Mouse (Mus musculus) heart, embryonic 12.5 days (tissue): Measurements from ENCODE around the gene Kcnd2. TPM values are rescaled to one million over a fixed set of nuclear protein-coding genes. Genes with fewer than 3 reads are reported as not detected.

Experiments used
- ATAC-seq: fragments of 200-750 bp; cut with Nextera tagmentation; 2 replicates; pipeline ENCODE4 v1.8.0; 2017; ENCODE audit warnings: moderate TSS enrichment, moderate library complexity; ENCODE audit not compliant: insufficient number of reproducible peaks, low FRiP score
- H3K27ac ChIP-seq: fragments of 300-500 bp; sonication (generic); 2 replicates; pipeline ENCODE4 v1.5.1; 2016; ENCODE audit warnings: mild to moderate bottlenecking, moderate library complexity; ENCODE audit not compliant: poor library complexity, severe bottlenecking
- H3K27me3 ChIP-seq: fragments of 300-500 bp; sonication (generic); replicated peaks from 2 replicates; pipeline ENCODE4 v1.6.1; 2016; ENCODE audit warnings: mild to moderate bottlenecking, moderate library complexity
- H3K36me3 ChIP-seq: fragments of 300-500 bp; sonication (generic); 2 replicates; pipeline ENCODE4 v1.6.1; 2016; ENCODE audit warnings: mild to moderate bottlenecking, moderate library complexity
- H3K4me1 ChIP-seq: fragments of 300-500 bp; sonication (generic); replicated peaks from 2 replicates; pipeline ENCODE4 v1.6.1; 2016; ENCODE audit warnings: mild to moderate bottlenecking
- H3K4me2 ChIP-seq: fragments of 300-500 bp; sonication (generic); 2 replicates; pipeline ENCODE4 v1.6.1; 2016; ENCODE audit warnings: mild to moderate bottlenecking, moderate library complexity
- H3K4me3 ChIP-seq: fragments of 300-500 bp; sonication (generic); 2 replicates; pipeline ENCODE4 v1.5.1; 2016; ENCODE audit warnings: mild to moderate bottlenecking
- H3K9ac ChIP-seq: fragments of 300-500 bp; sonication (generic); 2 replicates; pipeline ENCODE4 v1.6.1; 2016; ENCODE audit warnings: mild to moderate bottlenecking, moderate library complexity
- H3K9me3 ChIP-seq: fragments of 300-500 bp; sonication (generic); replicated peaks from 2 replicates; pipeline ENCODE4 v1.6.1; 2016; ENCODE audit warnings: mild to moderate bottlenecking, moderate library complexity
- WGBS: fragments of 180-500 bp; shearing (Covaris S2); methylation state at CpG from one replicate; pipeline ENCODE4 v1.1.7; 2016; 5-methylcytosine and 5-hydroxymethylcytosine counted together
- polyA plus RNA-seq: library from polyadenylated mRNA; unstranded; fragments of >200 nt; fragmentation: Nextera tagmentation; extraction: Ambion mirVana; gene quantifications from 2 replicates; pipeline ENCODE4 v1.2.1, GENCODE M21; 2016

The Kcnd2 gene
- polyA plus RNA-seq, 1 experiment from 2014 or later, result 2.2 TPM

DNA sequence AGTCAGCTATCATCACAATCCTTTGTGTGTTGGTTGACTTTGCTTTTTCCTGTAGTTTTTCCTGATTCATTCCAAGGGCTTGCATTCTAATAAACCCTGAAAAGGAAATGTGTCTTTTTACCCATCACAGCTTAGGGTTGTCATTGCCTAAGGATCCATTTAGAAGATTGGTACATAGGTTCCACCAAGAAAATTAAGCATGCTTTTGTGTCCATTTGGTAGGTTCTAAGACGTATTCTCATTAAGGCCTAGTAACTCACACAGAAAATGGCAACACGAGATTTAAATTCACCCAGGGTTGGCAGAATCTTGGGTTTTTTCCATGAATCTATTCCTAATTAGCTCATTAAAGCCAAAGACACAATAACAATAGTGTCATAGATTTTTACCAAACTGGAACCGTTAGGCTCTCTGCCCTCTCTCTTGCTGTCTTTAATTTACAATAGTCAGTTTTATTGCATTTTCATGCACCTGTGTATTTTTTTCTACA is 477.6 kb downstream of the Kcnd2 start:
- 81% methylated on average over 3 of the region's 3 CpGs for WGBS
- Histone ChIP-seq H3K4me2 (no peak overlapping the region), H3K36me3 (no peaks in the 10 kb centered on the region), H3K4me1 (no peaks in the 10 kb centered on the region), H3K4me3 (no peak overlapping the region), H3K9me3 (no peaks in the 10 kb centered on the region), H3K9ac (no peak overlapping the region), H3K27ac (no peak overlapping the region), H3K27me3 (no peaks in the 10 kb centered on the region)
- no peak for ATAC-seq

DNA sequence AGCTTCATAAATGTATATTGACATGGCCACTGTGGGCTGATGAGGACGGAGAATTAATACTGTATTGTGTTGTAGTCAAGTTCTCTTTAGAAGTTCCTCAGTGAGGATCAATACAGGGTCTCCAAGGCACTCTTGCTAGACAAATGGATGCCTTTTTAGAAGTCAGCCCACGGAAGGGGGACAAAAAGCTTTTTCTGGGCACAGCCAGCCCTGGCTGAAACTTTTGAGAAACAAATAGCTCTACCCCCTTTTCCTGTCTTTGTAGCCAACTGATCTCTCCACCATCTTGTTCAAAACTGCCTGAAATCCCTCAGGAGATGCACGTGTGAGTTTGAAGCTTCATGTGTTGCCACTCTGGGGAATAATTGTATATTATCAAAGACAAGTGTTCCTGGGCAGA is 482.3 kb downstream of the Kcnd2 start:
- Histone ChIP-seq H3K36me3 (no peaks in the 10 kb centered on the region), H3K9ac (no peak overlapping the region), H3K27me3 (no peaks in the 10 kb centered on the region), H3K4me1 (no peaks in the 10 kb centered on the region), H3K9me3 (no peaks in the 10 kb centered on the region), H3K4me3 (no peak overlapping the region), H3K4me2 (no peak overlapping the region), H3K27ac (no peak overlapping the region)
- ATAC-seq, result no peak
- 72% methylated on average over 3 of the region's 3 CpGs for WGBS

DNA sequence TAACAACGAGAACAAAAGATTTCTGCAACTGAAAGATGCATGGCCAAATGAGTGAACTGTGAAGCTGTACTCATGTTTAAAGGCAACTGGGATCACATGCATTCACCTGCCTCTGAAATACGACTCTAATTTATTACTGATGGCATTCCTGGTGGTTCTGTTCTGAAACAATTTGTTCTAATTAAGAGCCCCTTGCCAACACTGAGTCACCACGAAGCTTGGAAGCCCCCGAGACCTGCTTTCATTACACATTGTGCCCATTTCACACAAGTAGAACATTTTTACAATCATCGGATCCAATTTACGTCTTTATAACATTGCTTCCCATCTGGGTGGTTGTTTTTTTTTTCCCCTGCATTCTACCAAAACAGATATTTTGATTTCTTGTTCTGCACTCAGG is 485.8 kb downstream of the Kcnd2 start:
- Histone ChIP-seq H3K4me2 (no peak overlapping the region), H3K4me1 (no peaks in the 10 kb centered on the region), H3K9ac (no peak overlapping the region), H3K9me3 (no peaks in the 10 kb centered on the region), H3K27me3 (no peaks in the 10 kb centered on the region), H3K27ac (no peak overlapping the region), H3K4me3 (no peak overlapping the region), H3K36me3 (no peaks in the 10 kb centered on the region)
- 80% methylated on average over 6 of the region's 6 CpGs for WGBS
- no peak for ATAC-seq

DNA sequence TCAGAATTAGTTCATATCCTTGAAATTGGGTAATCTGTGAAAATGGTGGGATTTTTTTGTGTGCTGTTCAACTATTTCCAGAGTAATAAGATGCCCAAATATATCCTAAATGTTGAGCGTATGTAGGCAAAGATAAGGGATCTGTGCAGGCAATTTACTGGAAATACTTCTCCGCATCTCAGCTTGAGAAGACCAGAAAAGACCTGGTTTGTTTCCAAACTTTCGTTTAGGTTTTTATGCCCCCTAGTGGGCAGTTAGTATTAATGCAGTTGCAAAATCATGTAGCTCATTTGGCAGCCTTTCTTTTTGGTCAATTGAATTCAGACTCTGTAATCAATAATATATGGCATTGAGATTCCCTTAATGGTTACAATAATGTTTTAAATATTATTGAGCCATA is 493.9 kb downstream of the Kcnd2 start:
- no peak overlapping the region for H3K4me2 ChIP-seq
- WGBS, result 9% methylated on average over 3 of the region's 3 CpGs
- H3K27ac ChIP-seq, result no peak overlapping the region
- no peak overlapping the region for H3K4me3 ChIP-seq
- no peaks in the 10 kb centered on the region for H3K36me3 ChIP-seq
- no peaks in the 10 kb centered on the region for H3K27me3 ChIP-seq
- no peak for ATAC-seq
- H3K9me3 ChIP-seq, result no peaks in the 10 kb centered on the region
- peaks cover 5% of the 10 kb centered on the region for H3K4me1 ChIP-seq
- H3K9ac ChIP-seq, result no peak overlapping the region

DNA sequence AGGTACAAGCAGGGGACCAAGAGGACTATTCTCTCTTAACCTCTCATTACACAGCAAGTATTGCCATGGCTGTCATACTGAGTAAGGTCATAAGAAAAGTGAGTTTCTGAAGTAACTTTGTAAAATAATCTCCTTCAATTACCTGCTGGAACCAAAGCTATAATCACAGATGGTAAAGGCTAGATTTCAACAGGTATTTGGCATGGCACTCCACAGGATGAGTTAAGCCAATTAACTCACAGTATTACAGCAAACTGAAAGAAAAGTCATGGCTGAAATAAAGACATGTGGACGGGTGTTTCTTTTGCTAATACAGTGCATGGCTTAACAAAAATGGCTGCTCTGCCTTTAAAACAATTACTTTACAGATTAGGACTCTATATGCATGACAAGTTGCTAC is 503.8 kb downstream of the Kcnd2 start:
- H3K4me1 ChIP-seq, result no peaks in the 10 kb centered on the region
- no peak for ATAC-seq
- no peak overlapping the region for H3K27ac ChIP-seq
- H3K4me2 ChIP-seq, result no peak overlapping the region
- no peaks in the 10 kb centered on the region for H3K36me3 ChIP-seq
- H3K9me3 ChIP-seq, result no peaks in the 10 kb centered on the region
- 73% methylated on average over 1 of the region's 1 CpGs for WGBS
- no peak overlapping the region for H3K9ac ChIP-seq
- no peak overlapping the region for H3K4me3 ChIP-seq
- H3K27me3 ChIP-seq, result no peaks in the 10 kb centered on the region

DNA sequence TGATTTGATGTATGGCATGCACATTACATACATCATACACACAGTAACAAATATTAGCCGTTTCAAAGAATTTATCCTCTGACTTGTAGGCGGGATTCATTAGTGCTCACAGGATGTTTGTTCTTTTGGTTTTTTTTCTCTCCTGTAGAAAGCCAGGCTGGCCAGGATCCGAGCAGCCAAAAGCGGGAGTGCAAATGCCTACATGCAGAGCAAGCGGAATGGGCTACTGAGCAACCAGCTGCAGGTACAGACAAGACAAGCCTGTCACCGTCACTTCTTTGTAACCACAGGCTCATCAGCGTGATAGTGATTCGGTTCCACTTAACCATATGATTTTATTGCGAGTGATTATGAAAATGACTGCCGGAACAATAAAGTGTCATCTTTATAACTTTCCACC is 506.9 kb downstream of the Kcnd2 start:
- Histone ChIP-seq H3K27me3 (no peaks in the 10 kb centered on the region), H3K9ac (no peak overlapping the region), H3K27ac (no peak overlapping the region), H3K4me3 (no peak overlapping the region), H3K4me1 (no peaks in the 10 kb centered on the region), H3K9me3 (no peaks in the 10 kb centered on the region), H3K4me2 (no peak overlapping the region), H3K36me3 (no peaks in the 10 kb centered on the region)
- WGBS, result 79% methylated on average over 10 of the region's 10 CpGs
- ATAC-seq, result no peak

DNA sequence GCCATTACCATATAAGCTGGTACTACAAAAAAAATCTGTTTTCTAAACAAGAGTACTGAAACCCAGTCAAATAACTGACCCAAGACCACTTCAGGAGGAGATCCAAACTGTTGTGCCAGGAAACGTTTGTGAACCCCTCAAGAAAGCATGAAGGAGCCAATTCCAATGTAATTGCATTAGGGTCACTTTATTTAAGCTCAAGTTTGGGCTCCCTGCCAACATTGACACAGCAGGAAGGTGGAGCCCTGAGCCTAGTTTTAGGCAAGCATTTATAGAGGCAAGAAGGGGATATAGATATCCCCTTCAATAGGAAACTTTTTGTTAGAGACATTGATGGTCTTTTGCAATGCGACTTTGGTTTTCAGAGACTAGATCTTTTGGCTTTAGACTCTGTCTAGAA is 525.3 kb downstream of the Kcnd2 start:
- Histone ChIP-seq H3K27me3 (no peaks in the 10 kb centered on the region), H3K9me3 (no peaks in the 10 kb centered on the region), H3K4me2 (no peak overlapping the region), H3K4me3 (no peak overlapping the region), H3K4me1 (no peaks in the 10 kb centered on the region), H3K36me3 (no peaks in the 10 kb centered on the region), H3K9ac (no peak overlapping the region), H3K27ac (no peak overlapping the region)
- no peak for ATAC-seq
- WGBS, result 56% methylated on average over 2 of the region's 2 CpGs

DNA sequence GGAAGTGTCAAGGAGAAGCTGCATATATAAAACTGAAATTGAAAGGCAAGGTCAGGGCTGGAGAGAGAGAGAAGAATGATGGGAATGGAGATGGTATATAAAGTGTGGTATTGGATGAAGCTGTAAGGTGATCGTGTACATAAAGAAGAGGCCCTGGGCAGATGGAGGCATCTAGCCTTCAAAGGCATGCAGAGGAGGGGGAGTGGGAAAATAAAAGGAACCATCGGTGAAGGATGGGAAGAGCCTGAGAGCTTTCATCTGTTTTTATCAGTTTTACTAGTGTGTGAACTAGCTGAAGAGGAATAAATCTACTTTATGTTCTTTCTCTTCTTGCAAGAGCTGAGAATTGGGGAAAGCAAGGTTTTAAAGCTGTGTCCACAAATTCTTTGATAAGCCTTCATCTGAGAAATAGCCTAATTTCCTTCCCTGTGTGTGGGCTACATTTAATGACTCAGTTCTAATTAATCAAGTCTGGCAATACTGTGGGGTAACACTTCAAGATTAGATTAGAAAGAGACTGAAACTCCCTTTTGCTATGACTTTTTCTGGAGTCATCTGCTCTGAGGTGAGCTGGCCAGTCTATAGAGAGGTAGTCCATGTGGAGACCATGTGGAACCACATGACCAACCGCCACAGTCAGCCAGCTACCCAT is 529.4 kb downstream of the Kcnd2 start:
- 69% methylated on average over 3 of the region's 3 CpGs for WGBS

DNA sequence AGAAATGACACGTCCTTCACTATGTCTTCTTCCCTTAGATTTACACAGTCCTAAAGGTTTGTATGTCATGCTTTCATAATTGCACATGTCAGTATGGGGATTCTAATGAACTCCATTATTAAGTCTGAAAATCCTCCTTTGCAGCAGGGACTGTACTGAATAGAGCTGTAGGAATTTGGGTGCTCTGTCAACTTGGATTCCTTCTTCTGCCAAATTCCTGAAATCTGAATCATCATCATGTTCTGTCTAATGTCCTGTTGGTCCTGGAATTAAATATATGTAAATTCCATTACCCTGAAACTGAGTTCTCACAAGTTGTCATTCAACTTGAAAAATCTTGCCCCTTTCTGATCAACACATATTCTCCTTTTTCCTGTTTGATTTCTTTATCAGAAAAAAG is 532.2 kb downstream of the Kcnd2 start:
- H3K4me2 ChIP-seq, result no peak overlapping the region
- WGBS, result 74% methylated on average over 1 of the region's 1 CpGs
- no peaks in the 10 kb centered on the region for H3K36me3 ChIP-seq
- H3K4me3 ChIP-seq, result no peak overlapping the region
- no peaks in the 10 kb centered on the region for H3K4me1 ChIP-seq
- ATAC-seq, result no peak
- no peak overlapping the region for H3K9ac ChIP-seq
- H3K27me3 ChIP-seq, result no peaks in the 10 kb centered on the region
- no peak overlapping the region for H3K27ac ChIP-seq
- H3K9me3 ChIP-seq, result no peaks in the 10 kb centered on the region

More for the DNA sequence above, 529.4 kb downstream of the Kcnd2 start:
- Histone ChIP-seq H3K4me3 (no peak overlapping the region), H3K4me2 (no peak overlapping the region), H3K4me1 (no peaks in the 10 kb centered on the region), H3K27ac (no peak overlapping the region), H3K9ac (no peak overlapping the region), H3K36me3 (no peaks in the 10 kb centered on the region), H3K9me3 (no peaks in the 10 kb centered on the region), H3K27me3 (no peaks in the 10 kb centered on the region)
- ATAC-seq, result no peak

DNA sequence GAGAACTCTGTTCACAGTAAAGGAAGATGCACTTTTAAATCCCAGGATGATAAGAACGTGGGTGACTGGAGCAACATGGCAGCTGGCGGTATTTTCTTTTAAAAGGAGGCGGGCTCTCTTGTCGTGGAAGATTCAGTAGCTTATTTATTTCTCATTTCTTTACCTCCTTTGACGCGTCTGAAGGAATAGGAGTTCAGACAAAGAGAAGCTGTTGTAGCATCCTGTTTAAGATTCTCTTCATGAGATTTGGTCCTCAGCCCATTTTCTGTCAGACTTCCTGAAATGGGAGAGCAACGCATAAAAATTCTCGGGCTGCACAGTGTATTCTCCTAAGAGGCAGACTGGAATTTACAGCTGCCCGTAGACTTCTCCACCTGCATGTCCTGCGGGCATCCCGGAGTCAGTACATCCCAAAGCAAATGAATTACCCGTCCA is 552.5 kb downstream of the Kcnd2 start:
- Histone ChIP-seq H3K9ac (no peak overlapping the region), H3K27me3 (no peaks in the 10 kb centered on the region), H3K4me1 (0 out of 2 replicates have a peak, but pooled peaks cover 3% of the 10 kb centered on the region), H3K36me3 (peaks cover 12% of the 10 kb centered on the region), H3K9me3 (no peaks in the 10 kb centered on the region), H3K4me3 (no peak overlapping the region), H3K27ac (no peak overlapping the region), H3K4me2 (no peak overlapping the region)
- WGBS, result 85% methylated on average over 12 of the region's 12 CpGs
- ATAC-seq, result no peak

DNA sequence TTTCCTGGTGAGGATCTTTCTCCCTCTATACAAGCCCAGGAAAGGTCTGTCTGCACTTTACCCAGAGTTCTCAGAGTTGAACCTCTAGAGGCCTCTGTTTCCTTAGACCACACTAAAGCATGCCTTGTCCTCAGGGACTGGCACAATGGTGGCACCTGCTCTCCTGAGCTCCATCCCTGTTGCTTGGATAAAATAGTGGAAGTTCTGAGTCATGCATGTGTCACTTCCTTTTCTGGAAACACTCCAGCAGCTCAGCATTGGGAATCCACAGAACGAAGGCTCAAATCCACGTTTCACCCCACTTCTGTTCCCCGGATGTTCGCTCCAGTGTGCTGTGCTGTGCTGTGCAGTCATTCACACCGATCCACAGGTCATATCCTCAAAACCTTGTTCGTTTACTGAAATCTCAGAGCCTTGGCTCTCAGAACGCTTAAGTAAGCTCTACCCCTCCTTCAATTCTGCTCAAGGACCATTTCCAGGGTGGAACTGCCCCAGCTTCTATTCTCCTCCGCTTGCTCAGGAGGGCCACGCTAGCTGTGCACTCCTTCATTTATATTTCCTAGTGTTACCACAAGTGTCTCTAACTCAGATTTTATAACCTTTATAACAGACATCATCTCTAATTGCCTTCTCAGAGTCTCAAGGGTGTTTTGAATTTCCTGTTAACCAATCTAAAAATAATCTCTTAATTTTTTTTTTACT is 553.6 kb downstream of the Kcnd2 start:
- no peak overlapping the region for H3K4me2 ChIP-seq
- H3K4me1 ChIP-seq, result 0 out of 2 replicates have a peak, but pooled peaks cover 3% of the 10 kb centered on the region
- no peaks in the 10 kb centered on the region for H3K27me3 ChIP-seq
- ATAC-seq, result no peak
- H3K27ac ChIP-seq, result no peak overlapping the region
- no peak overlapping the region for H3K9ac ChIP-seq
- H3K36me3 ChIP-seq, result peaks cover 12% of the 10 kb centered on the region
- WGBS, result 77% methylated on average over 9 of the region's 9 CpGs
- H3K4me3 ChIP-seq, result no peak overlapping the region
- no peaks in the 10 kb centered on the region for H3K9me3 ChIP-seq
